Mouse (Mus musculus) B cell, adult 67 days (primary cell): ENCODE data around the gene Rhbdl2. TPM values are rescaled to one million over a fixed set of nuclear protein-coding genes. Genes with fewer than 3 reads are reported as not detected.

Source experiments
- total RNA-seq, 2 experiments: library from RNA; stranded (reverse); gene quantifications; 4 replicates each; pipeline ENCODE4 v1.2.4; 2023

Rhbdl2 gene
- not detected for total RNA-seq

GRCm38 (mm10) chr4:123787191-123787985, at the start of gene Rhbdl2:
Rhbdl2 (plus strand) TSS chr4:123787874.

DNA sequence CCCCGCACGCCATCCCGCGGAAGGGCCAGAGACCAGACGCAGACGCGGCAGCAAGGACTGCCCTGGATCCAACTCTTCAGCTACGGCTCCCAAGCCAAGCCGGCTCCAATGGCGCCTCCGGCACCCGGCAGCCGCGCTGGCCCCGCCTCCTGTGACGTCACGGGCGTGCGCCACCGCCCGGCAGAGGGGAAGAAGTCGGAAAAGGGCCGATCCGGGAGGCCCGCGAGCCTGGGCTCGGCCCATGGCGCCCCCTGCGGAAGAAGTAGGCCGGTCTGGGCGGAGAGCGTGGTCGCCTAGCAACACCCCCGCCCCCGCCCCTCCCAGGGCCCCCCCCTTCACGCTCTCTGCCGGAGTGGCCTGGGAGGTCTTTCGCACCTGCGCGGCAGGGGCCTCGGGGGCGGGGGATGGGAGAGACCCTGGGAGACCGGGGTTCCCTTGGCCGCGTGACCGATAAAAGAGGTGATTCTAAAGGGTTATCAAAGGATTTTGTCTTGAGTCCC, 37.5 kb upstream of the Rhbdl2 start, which contains the start of gene Akirin1:
Gene Akirin1 (minus strand): TSS at position 194 of the 500 bp plus-strand sequence.

DNA sequence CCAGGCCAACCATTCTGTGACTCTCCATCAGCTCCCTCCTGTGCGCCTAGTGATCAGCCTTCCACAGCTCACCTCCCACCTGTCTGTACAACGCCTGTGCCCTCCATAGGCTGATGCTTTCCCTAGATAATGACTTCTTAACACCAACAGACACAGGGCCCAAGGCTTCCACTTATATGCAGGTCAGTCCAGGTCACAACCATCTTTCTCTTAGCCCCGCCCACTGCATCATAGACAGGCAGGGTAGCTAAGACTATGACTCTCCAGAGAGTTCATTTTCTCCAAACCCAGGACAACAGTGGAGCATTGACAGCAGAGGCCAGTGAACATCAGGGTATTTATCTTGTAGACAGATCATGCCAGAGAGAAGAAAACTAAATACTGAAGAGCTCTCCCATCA, 71.7 kb downstream of the Rhbdl2 start, which contains the start of gene 4933427I04Rik:
Gene 4933427I04Rik (plus strand): TSS at position 301 of the 400 bp plus-strand sequence.

Other genes starting within 250 kb of the Rhbdl2 start
- 100 to 1,000 TPM; 743 to 746 TPM for gene Macf1, start 103.5 kb upstream of the Rhbdl2 start, total RNA-seq
- 10 to 100 TPM; 32.4 to 38.9 TPM for gene Ndufs5, start 69.7 kb upstream of the Rhbdl2 start, total RNA-seq
- gene Akirin1, start 37.5 kb upstream of the Rhbdl2 start, total RNA-seq: 10 to 100 TPM; 61.1 to 67.0 TPM
- under 1 TPM in 1 of 2 experiments, not detected in 1; 0.24 TPM for gene 4933427I04Rik, start 71.8 kb downstream of the Rhbdl2 start, total RNA-seq
- gene Mycbp, start 117.0 kb downstream of the Rhbdl2 start, total RNA-seq: 10 to 100 TPM; 18.4 to 23.4 TPM
- gene Rragc, start 129.6 kb downstream of the Rhbdl2 start, total RNA-seq: 100 to 1,000 TPM in 1 of 2 experiments, 10 to 100 TPM in 1; 89.3 to 101 TPM
- 1 to 10 TPM in 1 of 2 experiments, not detected in 1; 2.5 TPM for gene 4930535I16Rik, start 130.1 kb downstream of the Rhbdl2 start, total RNA-seq